Mouse (Mus musculus): ENCODE results near the gene Gm13275. TPM values are rescaled to one million over a fixed set of nuclear protein-coding genes. Genes with fewer than 3 reads are reported as not detected.
A peak's percentile ranks its signal among the peaks of the same experiment; 100 is the strongest.
"Not testable (repeated sequence)": the region's sequence is repeated elsewhere in the genome, so short reads cannot be mapped to it uniquely, and the experiment has no call there.

Gene Gm13275
- polyA plus RNA-seq, 1 experiment, result not detected

DNA sequence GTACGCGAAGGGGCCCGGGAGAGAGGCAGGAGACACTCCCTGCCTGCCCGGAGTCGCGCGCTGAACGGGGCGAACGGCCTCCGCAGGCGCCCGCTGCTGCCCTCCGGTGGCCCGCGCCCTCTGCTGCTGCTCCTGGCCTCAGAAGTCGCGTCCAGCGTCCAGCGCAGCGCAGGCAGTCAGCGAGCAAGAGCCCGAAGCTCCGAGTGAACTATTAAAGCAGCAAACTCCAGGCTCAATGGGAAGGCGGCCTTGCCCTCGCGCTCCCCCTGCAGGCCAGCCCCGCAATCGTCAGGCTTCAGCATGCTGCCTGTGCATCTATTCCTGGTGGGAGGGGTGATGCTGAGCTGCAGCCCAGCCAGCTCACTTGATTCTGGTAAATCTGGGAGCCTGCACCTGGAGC, 14.7 kb upstream of the Gm13275 start, which contains the start of gene Gm13272:
Gm13272 (plus strand) TSS at position 301 of the 400 bp plus-strand sequence.
- not testable (repeated sequence) for H3K27ac ChIP-seq (ENCODE audit: insufficient read depth, low read length); H3K4me1 ChIP-seq (ENCODE audit: control insufficient read depth, insufficient read depth, low read length); H3K4me3 ChIP-seq (ENCODE audit: insufficient read depth, low read length)

DNA sequence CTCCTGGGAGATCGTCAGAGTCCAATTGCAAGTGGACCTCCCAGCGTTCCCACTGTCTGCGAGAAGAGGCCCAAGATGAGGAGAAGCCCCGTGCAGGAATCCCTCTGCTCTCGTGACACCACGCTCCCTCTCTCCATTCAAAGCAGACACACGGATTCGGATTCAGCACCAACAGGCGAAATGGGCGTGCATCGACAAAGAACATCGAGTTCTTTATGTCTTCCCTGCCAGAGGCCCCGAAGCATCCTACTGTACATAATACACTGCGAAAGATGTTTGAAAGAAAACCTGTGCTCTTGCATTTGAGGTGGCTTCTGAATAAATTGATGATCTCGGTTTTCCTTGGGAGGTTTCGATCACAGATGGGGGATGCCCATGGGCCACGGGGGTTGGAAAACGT, 14.0 kb upstream of the Gm13275 start:
- H3K4me3 ChIP-seq (ENCODE audit: insufficient read depth, low read length); H3K4me1 ChIP-seq (ENCODE audit: control insufficient read depth, insufficient read depth, low read length); H3K27ac ChIP-seq (ENCODE audit: insufficient read depth, low read length): not testable (repeated sequence)

DNA sequence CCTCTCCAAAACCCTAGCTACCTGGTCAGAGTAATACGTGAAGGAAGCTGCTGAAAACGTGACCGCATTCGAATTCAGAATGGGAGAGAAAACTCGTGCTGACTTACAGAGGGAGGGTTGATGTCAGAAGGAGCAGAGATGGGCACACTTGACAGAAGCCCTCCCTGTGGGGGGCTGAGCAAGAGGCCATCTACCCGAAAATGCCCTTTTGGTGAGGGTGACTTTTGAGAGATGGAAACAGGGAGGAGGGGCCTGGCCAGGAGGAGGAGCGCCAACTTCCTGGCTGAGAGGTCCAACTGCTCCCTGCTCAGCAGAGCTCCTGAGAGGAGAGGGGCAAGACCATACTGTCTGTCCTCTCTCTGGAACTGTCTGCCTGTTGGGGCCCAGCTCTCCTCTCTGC, 12.5 kb upstream of the Gm13275 start, which contains the start of gene Ifnz:
Ifnz (plus strand) TSS at position 301 of the 400 bp plus-strand sequence.
- H3K4me3 ChIP-seq (ENCODE audit: insufficient read depth, low read length); H3K27ac ChIP-seq (ENCODE audit: insufficient read depth, low read length); H3K4me1 ChIP-seq (ENCODE audit: control insufficient read depth, insufficient read depth, low read length): not testable (repeated sequence)

DNA sequence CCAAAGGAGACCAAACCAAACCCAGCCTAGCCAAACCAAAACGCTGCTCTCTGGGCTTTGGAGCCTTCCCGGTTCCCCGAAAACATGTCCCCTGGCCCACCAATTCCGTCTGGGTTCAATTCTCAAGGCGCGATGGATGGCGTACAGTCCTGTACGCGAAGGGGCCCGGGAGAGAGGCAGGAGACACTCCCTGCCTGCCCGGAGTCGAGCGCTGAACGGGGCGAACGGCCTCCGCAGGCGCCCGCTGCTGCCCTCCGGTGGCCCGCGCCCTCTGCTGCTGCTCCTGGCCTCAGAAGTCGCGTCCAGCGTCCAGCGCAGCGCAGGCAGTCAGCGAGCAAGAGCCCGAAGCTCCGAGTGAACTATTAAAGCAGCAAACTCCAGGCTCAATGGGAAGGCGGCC, 12.0 kb upstream of the Gm13275 start:
- H3K4me1 ChIP-seq (ENCODE audit: control insufficient read depth, insufficient read depth, low read length); H3K27ac ChIP-seq (ENCODE audit: insufficient read depth, low read length); H3K4me3 ChIP-seq (ENCODE audit: insufficient read depth, low read length): not testable (repeated sequence)

DNA sequence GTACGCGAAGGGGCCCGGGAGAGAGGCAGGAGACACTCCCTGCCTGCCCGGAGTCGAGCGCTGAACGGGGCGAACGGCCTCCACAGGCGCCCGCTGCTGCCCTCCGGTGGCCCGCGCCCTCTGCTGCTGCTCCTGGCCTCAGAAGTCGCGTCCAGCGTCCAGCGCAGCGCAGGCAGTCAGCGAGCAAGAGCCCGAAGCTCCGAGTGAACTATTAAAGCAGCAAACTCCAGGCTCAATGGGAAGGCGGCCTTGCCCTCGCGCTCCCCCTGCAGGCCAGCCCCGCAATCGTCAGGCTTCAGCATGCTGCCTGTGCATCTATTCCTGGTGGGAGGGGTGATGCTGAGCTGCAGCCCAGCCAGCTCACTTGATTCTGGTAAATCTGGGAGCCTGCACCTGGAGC, 8.9 kb upstream of the Gm13275 start, which contains the start of gene Gm13276:
Gm13276 (plus strand) TSS at position 301 of the 400 bp plus-strand sequence.
- not testable (repeated sequence) for H3K4me1 ChIP-seq (ENCODE audit: control insufficient read depth, insufficient read depth, low read length); H3K4me3 ChIP-seq (ENCODE audit: insufficient read depth, low read length); H3K27ac ChIP-seq (ENCODE audit: insufficient read depth, low read length)

DNA sequence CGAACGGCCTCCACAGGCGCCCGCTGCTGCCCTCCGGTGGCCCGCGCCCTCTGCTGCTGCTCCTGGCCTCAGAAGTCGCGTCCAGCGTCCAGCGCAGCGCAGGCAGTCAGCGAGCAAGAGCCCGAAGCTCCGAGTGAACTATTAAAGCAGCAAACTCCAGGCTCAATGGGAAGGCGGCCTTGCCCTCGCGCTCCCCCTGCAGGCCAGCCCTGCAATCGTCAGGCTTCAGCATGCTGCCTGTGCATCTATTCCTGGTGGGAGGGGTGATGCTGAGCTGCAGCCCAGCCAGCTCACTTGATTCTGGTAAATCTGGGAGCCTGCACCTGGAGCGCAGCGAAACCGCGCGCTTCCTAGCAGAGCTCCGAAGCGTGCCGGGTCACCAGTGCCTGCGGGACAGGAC, 5.9 kb upstream of the Gm13275 start, which contains the start of gene Gm13277:
Gm13277 (plus strand) TSS at position 231 of the 400 bp plus-strand sequence.
- not testable (repeated sequence) for H3K4me3 ChIP-seq (ENCODE audit: insufficient read depth, low read length); H3K4me1 ChIP-seq (ENCODE audit: control insufficient read depth, insufficient read depth, low read length); H3K27ac ChIP-seq (ENCODE audit: insufficient read depth, low read length)
- TF ChIP-seq CTCF (IDR thresholded peaks at IDR 0.05; ENCODE audit: extremely low read depth, insufficient read depth, low read length), result peak; percentile 26; the same call in 1 of the 2 replicates

- H3K4me3 ChIP-seq (ENCODE audit: insufficient read depth, low read length); H3K4me1 ChIP-seq (ENCODE audit: control insufficient read depth, insufficient read depth, low read length); H3K27ac ChIP-seq (ENCODE audit: insufficient read depth, low read length): not testable (repeated sequence)
Observed at GRCm38 (mm10) chr4:88791250-88791649, 3.0 kb upstream of the Gm13275 start, which contains the start of gene Gm13278. TSS of gene Gm13278 (plus strand) at chr4:88791550.

DNA sequence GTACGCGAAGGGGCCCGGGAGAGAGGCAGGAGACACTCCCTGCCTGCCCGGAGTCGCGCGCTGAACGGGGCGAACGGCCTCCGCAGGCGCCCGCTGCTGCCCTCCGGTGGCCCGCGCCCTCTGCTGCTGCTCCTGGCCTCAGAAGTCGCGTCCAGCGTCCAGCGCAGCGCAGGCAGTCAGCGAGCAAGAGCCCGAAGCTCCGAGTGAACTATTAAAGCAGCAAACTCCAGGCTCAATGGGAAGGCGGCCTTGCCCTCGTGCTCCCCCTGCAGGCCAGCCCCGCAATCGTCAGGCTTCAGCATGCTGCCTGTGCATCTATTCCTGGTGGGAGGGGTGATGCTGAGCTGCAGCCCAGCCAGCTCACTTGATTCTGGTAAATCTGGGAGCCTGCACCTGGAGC, 2.8 kb downstream of the Gm13275 start, which contains the start of gene Gm13279:
Gm13279 (plus strand) TSS at position 301 of the 400 bp plus-strand sequence.
- not testable (repeated sequence) for H3K4me1 ChIP-seq (ENCODE audit: control insufficient read depth, insufficient read depth, low read length); H3K27ac ChIP-seq (ENCODE audit: insufficient read depth, low read length); H3K4me3 ChIP-seq (ENCODE audit: insufficient read depth, low read length)

GRCm38 (mm10) chr4:88799365-88799764, 5.1 kb downstream of the Gm13275 start, which contains the start of gene Gm13285:
TSS of gene Gm13285 (plus strand) at chr4:88799665.
- not testable (repeated sequence) for H3K27ac ChIP-seq (ENCODE audit: insufficient read depth, low read length); H3K4me1 ChIP-seq (ENCODE audit: control insufficient read depth, insufficient read depth, low read length); H3K4me3 ChIP-seq (ENCODE audit: insufficient read depth, low read length)

- not testable (repeated sequence) for H3K27ac ChIP-seq (ENCODE audit: insufficient read depth, low read length); H3K4me3 ChIP-seq (ENCODE audit: insufficient read depth, low read length); H3K4me1 ChIP-seq (ENCODE audit: control insufficient read depth, insufficient read depth, low read length)
Observed at GRCm38 (mm10) chr4:88802954-88803353, 8.7 kb downstream of the Gm13275 start, which contains the start of gene Gm13287. TSS of gene Gm13287 (plus strand) at chr4:88803254.

DNA sequence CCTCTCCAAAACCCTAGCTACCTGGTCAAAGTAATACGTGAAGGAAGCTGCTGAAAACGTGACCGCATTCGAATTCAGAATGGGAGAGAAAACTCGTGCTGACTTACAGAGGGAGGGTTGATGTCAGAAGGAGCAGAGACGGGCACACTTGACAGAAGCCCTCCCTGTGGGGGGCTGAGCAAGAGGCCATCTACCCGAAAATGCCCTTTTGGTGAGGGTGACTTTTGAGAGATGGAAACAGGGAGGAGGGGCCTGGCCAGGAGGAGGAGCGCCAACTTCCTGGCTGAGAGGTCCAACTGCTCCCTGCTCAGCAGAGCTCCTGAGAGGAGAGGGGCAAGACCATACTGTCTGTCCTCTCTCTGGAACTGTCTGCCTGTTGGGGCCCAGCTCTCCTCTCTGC, 10.9 kb downstream of the Gm13275 start, which contains the start of gene Gm13288:
Gm13288 (plus strand) TSS at position 301 of the 400 bp plus-strand sequence.
- not testable (repeated sequence) for H3K4me1 ChIP-seq (ENCODE audit: control insufficient read depth, insufficient read depth, low read length); H3K4me3 ChIP-seq (ENCODE audit: insufficient read depth, low read length); H3K27ac ChIP-seq (ENCODE audit: insufficient read depth, low read length)

- not testable (repeated sequence) for H3K27ac ChIP-seq (ENCODE audit: insufficient read depth, low read length); H3K4me3 ChIP-seq (ENCODE audit: insufficient read depth, low read length); H3K4me1 ChIP-seq (ENCODE audit: control insufficient read depth, insufficient read depth, low read length)
Observed at GRCm38 (mm10) chr4:88805761-88806160, 11.5 kb downstream of the Gm13275 start.
